Mouse (Mus musculus): ENCODE data around the gene Otogl. TPM values are rescaled to one million over a fixed set of nuclear protein-coding genes. Genes with fewer than 3 reads are reported as not detected.

Otogl gene
- polyA plus RNA-seq, 1 experiment = not detected

DNA sequence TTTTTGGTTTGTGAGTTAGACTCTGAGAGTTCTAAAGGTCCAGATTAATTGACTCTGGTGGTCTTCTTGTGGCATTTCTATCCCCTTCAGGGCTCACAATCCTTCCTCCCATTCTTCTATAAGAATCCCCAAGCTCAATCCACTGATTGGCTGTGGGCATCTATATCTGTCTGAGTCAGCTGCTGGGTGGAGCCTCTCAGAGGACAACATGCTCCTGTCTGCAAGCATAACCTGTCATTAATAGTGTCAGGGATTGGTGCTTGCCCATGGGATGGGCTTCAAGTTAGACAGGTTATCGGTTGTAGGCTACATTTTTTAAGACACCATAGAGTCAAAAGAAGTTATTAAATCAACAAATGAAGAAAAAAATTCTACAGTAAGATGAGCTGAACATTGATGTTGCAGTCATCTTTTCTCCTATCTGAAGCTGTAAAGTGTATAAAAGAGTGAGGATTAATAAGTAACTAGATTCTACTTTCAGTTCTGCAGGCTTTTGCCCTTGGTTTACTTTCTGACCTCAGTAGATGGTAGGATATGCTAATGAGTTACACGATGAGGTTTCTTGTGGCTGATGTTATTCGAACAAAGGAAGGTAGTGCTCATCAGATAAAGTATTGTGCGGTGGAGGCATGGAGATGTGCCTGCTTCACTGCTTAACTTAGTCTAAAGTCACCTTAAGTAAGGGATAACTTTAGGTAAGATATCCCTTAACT lies 29.4 kb upstream of the Otogl start:
- TF ChIP-seq POLR2A (IDR thresholded peaks at IDR 0.05; ENCODE audit: borderline replicate concordance, control insufficient read depth, low read depth, low read length) = no peak
- TF ChIP-seq CTCF (IDR thresholded peaks at IDR 0.05; ENCODE audit: control insufficient read depth, insufficient read depth, low read length) = no peak
- 33% methylated on average over 4 of the region's 4 CpGs for WGBS
- Histone ChIP-seq H3K27ac (ENCODE audit: control insufficient read depth, insufficient read depth, low read depth, low read length, poor library complexity) (no peak overlapping the region), H3K4me1 (ENCODE audit: control insufficient read depth, insufficient read depth, low read length) (no peaks in the 10 kb centered on the region), H3K4me3 (replicated peaks; ENCODE audit: control insufficient read depth, low read depth, low read length) (no peak overlapping the region)

DNA sequence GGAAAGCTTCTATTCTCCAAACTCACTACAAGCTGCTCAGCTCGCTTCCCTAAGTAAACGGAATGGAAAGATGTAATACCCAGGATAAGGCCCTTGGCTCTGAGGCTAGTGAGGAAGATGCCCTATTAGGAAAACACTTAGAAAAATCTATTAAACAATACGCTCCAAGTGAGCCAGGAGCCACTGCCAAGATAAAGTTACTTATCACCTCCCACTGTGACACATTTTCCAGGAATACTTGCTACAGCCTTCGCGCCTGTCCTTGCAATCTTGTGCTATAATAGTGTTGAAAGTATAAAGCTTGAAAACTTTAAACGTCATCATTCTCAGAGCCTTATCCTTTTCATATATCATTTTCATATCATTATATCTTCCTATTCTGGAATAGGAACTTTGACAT lies 28.4 kb upstream of the Otogl start:
- H3K27ac ChIP-seq (ENCODE audit: control insufficient read depth, insufficient read depth, low read depth, low read length, poor library complexity) = no peak overlapping the region
- H3K4me1 ChIP-seq (ENCODE audit: control insufficient read depth, insufficient read depth, low read length) = no peaks in the 10 kb centered on the region
- TF ChIP-seq CTCF (IDR thresholded peaks at IDR 0.05; ENCODE audit: control insufficient read depth, insufficient read depth, low read length) = no peak
- no peak for TF ChIP-seq POLR2A (IDR thresholded peaks at IDR 0.05; ENCODE audit: borderline replicate concordance, control insufficient read depth, low read depth, low read length)
- no peak overlapping the region for H3K4me3 ChIP-seq (replicated peaks; ENCODE audit: control insufficient read depth, low read depth, low read length)
- WGBS = 88% methylated on average over 6 of the region's 6 CpGs

DNA sequence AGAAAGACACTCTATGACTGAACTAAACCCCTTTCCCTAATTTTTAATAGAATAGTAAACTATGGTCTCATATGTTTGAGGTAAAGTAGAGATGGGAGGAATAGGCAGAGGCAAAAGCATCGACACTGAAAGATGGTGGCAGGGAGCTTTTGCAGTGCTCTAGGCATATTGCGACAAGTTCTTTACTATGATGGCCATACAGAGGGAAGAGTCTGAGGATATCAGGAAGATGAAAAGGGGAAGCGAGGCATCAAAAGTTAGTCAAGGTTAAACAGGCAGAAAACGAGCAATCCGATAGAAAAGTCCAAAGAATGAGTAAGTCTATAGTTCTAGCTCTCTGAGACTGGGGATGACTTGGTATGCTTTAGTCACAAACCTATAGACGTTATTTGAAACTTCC lies 27.9 kb upstream of the Otogl start:
- 63% methylated on average over 6 of the region's 6 CpGs for WGBS
- Histone ChIP-seq H3K4me1 (ENCODE audit: control insufficient read depth, insufficient read depth, low read length) (no peaks in the 10 kb centered on the region), H3K4me3 (replicated peaks; ENCODE audit: control insufficient read depth, low read depth, low read length) (no peak overlapping the region), H3K27ac (ENCODE audit: control insufficient read depth, insufficient read depth, low read depth, low read length, poor library complexity) (no peak overlapping the region)
- TF ChIP-seq CTCF (IDR thresholded peaks at IDR 0.05; ENCODE audit: control insufficient read depth, insufficient read depth, low read length) (no peak), POLR2A (IDR thresholded peaks at IDR 0.05; ENCODE audit: borderline replicate concordance, control insufficient read depth, low read depth, low read length) (no peak)

DNA sequence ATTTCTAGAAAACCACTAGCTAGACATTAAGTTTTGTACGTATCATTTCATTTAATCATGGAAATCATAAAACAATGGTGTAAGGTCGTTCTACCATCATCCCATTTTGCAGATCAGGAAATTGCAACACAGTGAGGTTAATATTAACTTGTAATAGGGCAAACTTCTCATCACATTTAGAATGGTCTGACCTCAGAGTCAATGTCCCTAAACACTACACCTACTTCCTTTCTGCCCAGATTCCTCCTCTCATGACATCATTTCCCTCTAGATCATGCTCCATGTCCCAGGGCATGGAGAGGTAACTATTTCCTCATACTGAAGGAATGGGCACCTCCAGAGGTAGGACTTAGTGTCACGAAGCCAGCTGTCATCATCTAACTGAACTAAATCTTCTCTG lies 22.1 kb upstream of the Otogl start:
- no peak overlapping the region for H3K27ac ChIP-seq (ENCODE audit: control insufficient read depth, insufficient read depth, low read depth, low read length, poor library complexity)
- WGBS = 50% methylated on average over 3 of the region's 3 CpGs
- TF ChIP-seq POLR2A (IDR thresholded peaks at IDR 0.05; ENCODE audit: borderline replicate concordance, control insufficient read depth, low read depth, low read length) = no peak
- TF ChIP-seq CTCF (IDR thresholded peaks at IDR 0.05; ENCODE audit: control insufficient read depth, insufficient read depth, low read length) = no peak
- H3K4me3 ChIP-seq (replicated peaks; ENCODE audit: control insufficient read depth, low read depth, low read length) = no peak overlapping the region
- H3K4me1 ChIP-seq (ENCODE audit: control insufficient read depth, insufficient read depth, low read length) = no peaks in the 10 kb centered on the region

DNA sequence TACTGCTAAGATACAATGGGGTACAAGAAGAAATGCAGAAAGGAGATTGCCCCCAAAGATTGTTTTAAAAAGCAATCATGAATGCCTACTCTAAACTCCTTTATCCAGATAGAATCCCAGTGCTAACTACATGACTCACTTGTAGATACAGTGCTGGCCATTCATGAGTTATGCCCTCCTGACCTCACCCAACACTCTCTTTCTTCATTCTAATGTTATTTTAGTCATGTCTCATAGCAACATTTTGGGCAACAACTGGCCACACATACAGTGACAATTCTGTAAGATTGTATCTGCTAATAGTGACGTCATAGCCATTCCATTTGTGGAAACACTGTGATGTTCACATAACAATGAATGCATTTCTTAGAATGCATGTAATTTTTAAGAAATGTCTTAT lies 21.6 kb upstream of the Otogl start:
- no peak overlapping the region for H3K4me3 ChIP-seq (replicated peaks; ENCODE audit: control insufficient read depth, low read depth, low read length)
- no peak overlapping the region for H3K27ac ChIP-seq (ENCODE audit: control insufficient read depth, insufficient read depth, low read depth, low read length, poor library complexity)
- 68% methylated on average over 1 of the region's 1 CpGs for WGBS
- TF ChIP-seq CTCF (IDR thresholded peaks at IDR 0.05; ENCODE audit: control insufficient read depth, insufficient read depth, low read length) (no peak), POLR2A (IDR thresholded peaks at IDR 0.05; ENCODE audit: borderline replicate concordance, control insufficient read depth, low read depth, low read length) (no peak)
- no peaks in the 10 kb centered on the region for H3K4me1 ChIP-seq (ENCODE audit: control insufficient read depth, insufficient read depth, low read length)

DNA sequence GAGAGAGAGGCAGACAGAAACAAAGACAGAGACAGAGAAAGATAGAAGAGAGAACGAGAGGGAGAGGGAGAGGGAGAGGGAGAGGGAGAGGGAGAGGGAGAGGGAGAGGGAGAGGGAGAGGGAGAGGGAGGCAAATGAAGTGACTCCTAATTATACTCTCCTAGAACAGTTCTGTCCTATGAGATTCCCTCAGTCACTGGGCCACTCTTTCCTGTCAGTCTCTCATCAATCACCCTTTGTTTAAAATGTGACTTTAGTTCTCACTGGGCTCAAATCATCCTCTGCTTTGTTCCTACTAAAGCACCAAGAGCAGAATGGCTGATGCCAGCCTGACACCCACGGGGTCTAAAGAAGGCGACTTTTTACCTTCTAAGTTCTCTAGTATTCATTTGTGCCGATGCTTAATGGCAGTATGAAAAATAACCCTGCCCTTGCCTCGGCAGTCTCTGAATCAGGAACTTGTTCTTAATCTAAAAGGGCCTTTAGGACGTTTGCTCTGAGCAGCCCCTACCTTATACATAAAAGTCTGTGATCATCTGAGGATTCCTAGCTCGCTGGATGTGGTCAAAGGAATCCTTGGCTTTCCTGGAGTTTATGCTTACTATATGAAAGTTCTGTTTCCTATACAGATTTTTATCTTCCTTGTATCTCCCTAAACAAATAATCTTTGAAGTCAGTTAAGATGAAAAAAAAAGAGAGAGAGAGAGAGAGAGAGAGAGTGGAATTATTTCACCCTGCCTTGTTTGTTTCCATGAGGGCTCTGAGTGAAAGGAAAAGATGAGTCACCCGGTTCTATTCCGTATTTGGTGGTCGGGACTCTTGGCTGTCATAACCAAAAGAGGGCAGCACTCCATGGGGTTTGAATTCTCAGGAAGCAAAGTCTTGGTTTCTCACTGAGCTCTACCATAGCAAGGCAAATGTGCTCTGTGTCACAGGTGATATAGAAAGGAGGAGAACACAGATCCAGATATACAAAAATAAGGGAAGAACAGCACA lies 20.2 kb upstream of the Otogl start:
- TF ChIP-seq CTCF (IDR thresholded peaks at IDR 0.05; ENCODE audit: control insufficient read depth, insufficient read depth, low read length) (no peak), POLR2A (IDR thresholded peaks at IDR 0.05; ENCODE audit: borderline replicate concordance, control insufficient read depth, low read depth, low read length) (no peak)
- H3K4me3 ChIP-seq (replicated peaks; ENCODE audit: control insufficient read depth, low read depth, low read length) = no peak overlapping the region
- no peaks in the 10 kb centered on the region for H3K4me1 ChIP-seq (ENCODE audit: control insufficient read depth, insufficient read depth, low read length)
- H3K27ac ChIP-seq (ENCODE audit: control insufficient read depth, insufficient read depth, low read depth, low read length, poor library complexity) = no peak overlapping the region
- WGBS = 14% methylated on average over 10 of the region's 10 CpGs

DNA sequence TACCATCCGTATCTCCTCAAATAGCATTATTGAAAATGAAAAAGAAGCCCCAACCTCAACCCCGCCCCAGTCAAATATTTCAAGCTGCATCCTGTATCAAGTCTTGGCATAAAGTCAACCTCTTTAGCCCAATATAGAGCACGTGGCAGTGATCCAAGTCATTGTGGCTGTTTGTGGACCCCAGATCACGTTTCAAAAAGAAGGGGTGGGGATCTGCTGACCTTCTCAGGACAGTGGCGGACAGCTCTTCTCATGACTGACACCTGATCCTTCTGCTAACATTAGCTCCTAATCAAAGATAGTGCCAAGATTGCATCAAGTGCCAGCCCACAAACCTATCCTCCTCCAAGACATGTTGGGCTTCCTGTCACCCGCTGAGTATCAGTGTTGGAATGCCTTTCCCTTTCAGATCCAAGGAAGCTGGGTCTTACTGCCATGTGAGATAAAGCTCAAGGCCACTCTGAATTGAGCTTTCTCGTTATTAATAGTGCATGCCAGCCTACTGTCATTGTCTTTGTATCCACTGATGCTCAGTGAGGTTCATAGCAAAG lies 18.6 kb upstream of the Otogl start:
- H3K27ac ChIP-seq (ENCODE audit: control insufficient read depth, insufficient read depth, low read depth, low read length, poor library complexity) = no peak overlapping the region
- no peaks in the 10 kb centered on the region for H3K4me1 ChIP-seq (ENCODE audit: control insufficient read depth, insufficient read depth, low read length)
- WGBS = 17% methylated on average over 7 of the region's 7 CpGs
- H3K4me3 ChIP-seq (replicated peaks; ENCODE audit: control insufficient read depth, low read depth, low read length) = no peak overlapping the region
- TF ChIP-seq CTCF (IDR thresholded peaks at IDR 0.05; ENCODE audit: control insufficient read depth, insufficient read depth, low read length) (no peak), POLR2A (IDR thresholded peaks at IDR 0.05; ENCODE audit: borderline replicate concordance, control insufficient read depth, low read depth, low read length) (no peak)

DNA sequence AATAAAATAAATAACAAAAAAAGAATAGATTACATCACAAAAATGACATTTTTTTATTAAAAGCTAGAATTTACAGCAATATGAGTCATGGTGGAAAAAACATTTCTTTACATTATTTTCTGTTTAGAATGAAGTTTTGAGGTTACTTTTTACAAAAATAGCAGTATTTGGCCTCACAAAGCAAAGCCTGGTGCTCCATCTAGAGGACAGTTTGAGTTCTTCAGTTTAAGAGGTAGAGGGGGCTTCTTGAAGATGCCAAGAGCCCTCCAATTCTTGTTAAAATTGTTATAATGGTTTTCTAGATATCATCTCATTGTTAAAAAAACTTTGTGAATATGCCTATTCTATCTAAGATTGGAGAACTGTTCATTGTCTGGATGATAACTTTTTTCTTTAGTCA lies 13.4 kb upstream of the Otogl start:
- TF ChIP-seq CTCF (IDR thresholded peaks at IDR 0.05; ENCODE audit: control insufficient read depth, insufficient read depth, low read length) (no peak), POLR2A (IDR thresholded peaks at IDR 0.05; ENCODE audit: borderline replicate concordance, control insufficient read depth, low read depth, low read length) (no peak)
- H3K4me1 ChIP-seq (ENCODE audit: control insufficient read depth, insufficient read depth, low read length) = peaks cover 2% of the 10 kb centered on the region

More for the DNA sequence above, 13.4 kb upstream of the Otogl start:
- H3K27ac ChIP-seq (ENCODE audit: control insufficient read depth, insufficient read depth, low read depth, low read length, poor library complexity) = no peak overlapping the region
- H3K4me3 ChIP-seq (replicated peaks; ENCODE audit: control insufficient read depth, low read depth, low read length) = no peak overlapping the region
